Mouse (Mus musculus): Measurements from ENCODE around the gene Rgs6. TPM values are rescaled to one million over a fixed set of nuclear protein-coding genes. Genes with fewer than 3 reads are reported as not detected.

The Rgs6 gene
- not detected for polyA plus RNA-seq (2014; fragmentation: Illumina TruSeq; extraction: RNeasy Lipid Tissue Mini Kit (QIAGEN cat#74804); ENCODE audit: low read depth, low replicate concordance)

DNA sequence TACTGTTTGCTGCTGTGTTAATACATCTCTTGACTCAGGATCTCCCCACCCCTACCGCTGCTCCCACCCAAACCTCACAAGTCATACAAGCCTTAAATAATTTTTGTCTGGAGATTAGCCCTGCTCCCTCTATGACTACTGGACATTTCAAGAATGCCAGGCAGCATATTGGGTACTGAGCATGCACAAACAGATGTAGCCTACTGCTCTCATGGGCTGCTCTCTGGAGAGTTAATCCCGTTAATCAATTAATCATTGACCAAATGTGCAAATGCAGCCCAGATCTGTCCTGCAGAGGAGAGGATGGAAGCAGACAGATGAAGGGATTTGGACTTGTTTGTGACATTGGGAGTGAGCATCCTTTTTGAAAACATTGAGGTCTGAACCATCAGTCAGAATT is at the start of gene Rgs6:
Rgs6 (plus strand) TSS at position 276 of the 400 bp plus-strand sequence.

Data from liver, adult 10 weeks (tissue).